Mouse (Mus musculus): Measurements from ENCODE around the gene Chst11.
A peak's percentile ranks its signal among the peaks of the same experiment; 100 is the strongest.

The Chst11 gene

DNA sequence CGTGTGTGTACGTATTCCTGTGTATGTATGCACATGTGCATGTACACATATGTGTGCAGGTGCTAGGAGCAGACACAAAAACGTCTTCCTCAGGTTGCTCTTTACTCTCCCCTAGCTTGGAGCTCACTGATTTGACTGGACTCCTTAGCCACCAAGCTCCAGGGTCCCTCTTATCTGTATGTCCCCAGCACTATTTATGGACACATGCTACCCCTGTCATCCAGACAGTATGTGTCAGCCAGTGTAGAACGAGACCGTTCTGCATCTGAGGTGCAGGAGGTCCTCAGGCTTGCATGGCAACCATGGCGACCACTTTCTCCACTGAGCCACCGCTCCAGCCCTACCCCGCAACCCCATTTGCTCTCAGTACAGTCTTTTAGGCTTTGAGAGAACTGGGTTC lies 93.4 kb downstream of the Chst11 start:
- no peak for DNase-seq (ENCODE audit: low spot score)

DNA sequence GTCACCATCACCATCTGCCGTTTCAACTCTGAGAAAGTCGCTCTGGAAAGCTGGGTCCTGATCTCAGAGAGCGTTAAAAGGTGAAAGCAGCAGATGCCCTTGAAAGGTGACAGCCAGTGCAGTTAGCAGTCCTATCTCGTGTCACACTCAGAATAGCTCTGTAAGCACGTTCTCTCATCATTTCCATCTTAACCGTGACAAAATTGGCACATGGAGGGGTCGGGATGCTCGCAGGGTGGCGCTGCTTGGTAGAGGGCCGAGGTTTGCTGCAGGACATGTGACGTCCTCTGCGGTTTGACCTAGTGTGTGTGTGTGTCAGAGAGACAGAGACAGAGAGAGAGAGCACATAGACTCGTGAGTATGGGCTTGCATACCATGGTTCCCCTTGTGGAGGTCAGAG lies 94.5 kb downstream of the Chst11 start:
- DNase-seq (ENCODE audit: low spot score) = no peak

DNA sequence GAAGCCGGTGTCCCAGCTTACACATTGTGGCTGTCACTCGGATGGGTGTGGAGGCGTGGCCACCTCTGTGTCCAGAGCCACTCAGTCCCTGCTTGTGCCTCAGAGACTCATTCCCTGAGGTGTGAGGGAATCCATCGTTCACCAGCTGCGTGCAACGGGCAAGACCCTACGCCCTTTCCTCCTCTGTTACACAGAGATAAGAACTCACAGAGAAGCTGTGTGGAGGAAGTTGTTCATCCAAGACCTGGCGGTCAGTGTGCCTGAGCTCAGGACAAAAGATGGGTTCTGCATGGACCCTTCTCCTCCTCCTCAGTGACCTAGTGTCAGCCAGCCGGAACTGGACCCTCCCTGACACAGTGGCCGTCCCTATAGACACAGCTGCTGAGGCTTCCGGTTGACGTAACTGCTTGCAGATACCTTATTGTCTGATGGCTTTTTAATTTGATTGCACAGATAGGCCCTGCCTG lies 95.0 kb downstream of the Chst11 start:
- no peak for DNase-seq (ENCODE audit: low spot score)

DNA sequence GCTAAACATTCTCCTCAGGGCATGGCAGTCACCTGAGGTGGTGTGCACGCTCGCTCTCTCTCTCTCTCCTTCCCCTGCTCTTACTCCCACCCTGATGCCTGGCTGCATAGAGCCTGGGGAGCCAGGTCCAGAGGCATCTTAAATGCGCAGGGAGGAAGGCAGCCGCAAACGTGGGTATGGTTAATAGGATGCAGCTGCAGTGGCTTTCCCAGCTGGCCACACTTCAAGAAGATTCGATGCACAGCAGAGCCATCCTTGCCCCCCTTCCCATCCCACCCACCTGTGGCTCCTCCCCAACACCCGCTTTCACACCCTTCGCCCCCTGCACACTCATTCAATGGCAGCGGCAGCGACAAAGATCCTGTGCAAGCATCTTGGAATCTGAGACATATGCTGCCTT lies 95.6 kb downstream of the Chst11 start:
- no peak for DNase-seq (ENCODE audit: low spot score)

DNA sequence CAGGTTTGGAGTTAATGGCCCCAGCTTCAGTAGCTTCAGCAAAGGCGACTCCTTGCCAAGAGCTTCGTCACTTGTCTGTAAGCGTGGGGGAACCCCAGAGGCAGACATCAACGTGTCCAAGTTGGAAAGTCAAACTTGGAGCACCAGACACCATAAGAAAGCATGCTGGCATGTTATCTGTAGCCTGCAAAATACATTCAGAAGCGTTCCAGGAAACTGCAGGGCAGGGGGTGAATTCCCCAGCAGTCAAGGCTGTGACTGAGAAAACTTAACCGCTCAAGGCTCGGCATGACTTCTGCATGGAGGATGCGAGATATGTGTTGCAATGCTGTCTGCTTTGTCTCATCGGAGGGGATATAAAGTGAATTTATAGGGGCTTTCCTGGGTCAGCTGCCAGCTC lies 98.6 kb downstream of the Chst11 start:
- DNase-seq (ENCODE audit: low spot score) = peak; percentile 17

DNA sequence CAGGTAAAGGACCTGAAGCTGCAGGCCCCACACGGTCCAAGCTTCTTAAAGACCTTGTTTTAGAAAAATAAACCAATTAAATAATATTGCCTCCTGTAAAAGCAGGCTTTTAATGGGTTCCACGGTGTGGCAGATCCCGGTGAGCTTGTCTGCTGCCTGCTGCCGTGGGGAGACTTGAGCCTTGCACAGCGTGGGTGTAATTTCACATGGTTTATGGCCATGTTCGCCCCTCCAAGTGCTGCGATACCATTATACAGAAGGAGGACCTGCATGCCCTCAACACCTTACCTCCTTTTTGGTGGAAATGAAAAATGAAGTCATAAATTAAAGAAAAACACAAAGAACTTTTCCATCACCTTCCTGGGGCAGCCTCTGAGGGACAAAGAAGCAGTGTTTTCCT lies 103.0 kb downstream of the Chst11 start:
- DNase-seq (ENCODE audit: low spot score) = no peak

DNA sequence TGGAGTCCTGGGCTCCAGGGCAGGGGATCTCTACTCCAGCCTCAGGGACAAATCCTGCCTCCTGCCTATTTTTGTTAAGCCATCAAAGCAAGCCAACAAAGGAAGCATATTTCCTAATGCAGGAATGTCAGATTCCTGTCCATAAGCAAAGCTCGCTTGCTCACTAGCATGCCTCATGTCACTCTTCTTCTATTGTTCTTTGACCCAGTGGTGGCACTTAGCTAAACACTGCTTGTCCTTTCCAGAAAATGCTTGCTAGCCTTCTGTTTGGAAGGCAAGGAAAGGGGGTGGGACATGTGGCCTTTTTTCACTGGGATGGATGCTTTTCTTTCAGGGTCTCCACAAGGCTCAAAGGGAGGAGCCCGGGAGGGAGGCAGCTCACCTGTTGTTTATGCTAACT lies 103.5 kb downstream of the Chst11 start:
- DNase-seq (ENCODE audit: low spot score) = no peak

DNA sequence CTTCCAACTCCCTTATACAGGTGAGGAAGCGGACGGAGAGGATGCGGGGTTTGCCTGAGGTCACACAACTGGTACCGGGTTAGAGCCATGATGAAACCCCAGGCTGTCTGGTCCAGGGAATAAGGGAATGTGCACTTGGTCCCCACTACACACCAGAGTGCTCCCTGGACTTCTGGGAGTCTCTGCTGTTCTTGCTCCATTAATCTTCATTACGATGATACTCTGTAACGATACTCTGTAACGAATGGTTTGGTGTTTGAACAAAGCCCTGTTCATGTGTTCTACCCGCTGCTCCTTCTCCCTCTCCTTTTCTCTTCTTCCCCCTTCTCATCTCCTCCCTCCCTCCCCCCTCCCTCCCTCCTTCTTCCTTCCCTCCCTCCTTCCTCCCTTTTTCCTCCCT lies 104.9 kb downstream of the Chst11 start:
- DNase-seq (ENCODE audit: low spot score) = no peak

DNA sequence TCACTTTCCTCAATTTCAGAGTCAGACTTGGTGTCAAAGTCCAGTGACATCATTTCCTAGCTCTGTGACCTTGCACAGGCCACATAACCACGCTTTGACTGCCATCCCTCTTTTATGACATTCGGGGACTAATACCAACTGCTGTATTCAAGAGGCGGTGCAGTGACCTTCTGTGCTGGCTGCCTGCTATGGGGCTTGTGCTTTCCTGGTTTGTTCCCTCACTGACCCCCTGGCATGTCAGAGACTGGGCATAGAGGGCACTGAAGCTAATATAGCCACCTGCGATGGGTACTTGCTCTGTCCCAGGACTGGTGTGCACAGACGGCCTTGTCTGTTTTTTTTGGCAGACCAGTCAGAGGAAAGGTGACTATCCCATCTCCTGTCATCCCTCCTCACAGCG lies 108.4 kb downstream of the Chst11 start:
- DNase-seq (ENCODE audit: low spot score) = no peak

DNA sequence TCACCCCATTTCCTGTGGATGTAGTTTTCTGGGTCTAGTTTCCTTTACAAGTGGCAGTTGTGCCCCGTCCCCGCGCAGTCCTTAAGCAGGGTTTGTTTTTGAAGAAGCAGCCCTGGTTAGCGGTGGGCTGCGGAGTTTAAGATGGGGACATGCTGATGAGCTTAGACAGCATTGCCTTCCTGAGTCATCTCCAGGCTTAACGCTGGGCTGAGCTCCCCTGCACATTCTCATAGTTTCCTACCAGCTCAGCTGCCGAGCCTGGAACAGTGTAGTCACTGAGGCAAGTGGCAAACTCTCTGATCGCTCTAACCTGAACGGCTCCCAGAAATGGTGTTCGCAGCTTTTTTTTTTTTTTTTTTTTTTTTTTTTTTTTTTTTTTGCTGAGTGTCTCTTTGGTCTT lies 109.0 kb downstream of the Chst11 start:
- DNase-seq (ENCODE audit: low spot score) = no peak

DNA sequence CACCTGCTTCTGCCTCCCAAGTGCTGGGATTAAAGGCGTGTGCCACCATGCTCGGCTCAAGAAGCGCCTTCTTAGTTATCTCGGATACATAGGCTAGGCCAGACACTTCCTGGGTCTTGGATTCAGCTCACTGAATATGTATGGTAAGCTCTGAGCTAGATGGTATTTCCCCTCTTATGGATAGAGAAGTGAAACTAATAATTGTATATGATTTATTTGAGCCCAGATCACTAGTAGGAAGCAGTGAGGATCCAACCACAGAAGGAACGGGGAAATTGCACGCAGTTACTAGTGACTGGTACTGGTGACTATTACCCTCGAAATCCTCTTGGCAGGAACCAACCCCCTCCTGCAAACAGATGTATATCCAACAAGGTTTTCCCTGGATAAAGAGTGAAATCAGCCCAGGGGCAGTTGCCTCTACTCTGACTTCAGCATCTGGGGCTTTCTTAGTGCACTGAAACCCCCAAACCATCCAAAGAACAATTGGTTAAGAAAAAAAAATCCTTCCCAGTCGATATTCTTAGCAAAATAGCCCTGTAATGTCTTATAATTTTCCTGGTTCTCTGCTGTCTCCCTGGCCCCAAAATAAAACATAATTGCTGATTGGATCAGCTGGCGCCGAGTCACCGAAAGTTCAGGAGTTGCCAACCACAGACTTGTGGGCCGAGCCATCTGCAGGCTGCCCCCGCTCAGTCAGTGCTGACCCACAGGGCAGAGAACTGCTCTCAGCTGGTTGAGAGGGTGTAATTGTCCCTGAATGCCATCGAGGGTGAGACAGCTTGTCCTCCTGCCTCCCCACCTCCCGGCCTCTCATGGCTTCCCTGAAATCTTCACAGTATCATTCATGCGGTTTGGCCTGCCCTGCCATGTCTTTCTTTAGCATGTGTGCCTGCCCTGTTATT lies 109.8 kb downstream of the Chst11 start:
- DNase-seq (ENCODE audit: low spot score) = peak; percentile 18

DNA sequence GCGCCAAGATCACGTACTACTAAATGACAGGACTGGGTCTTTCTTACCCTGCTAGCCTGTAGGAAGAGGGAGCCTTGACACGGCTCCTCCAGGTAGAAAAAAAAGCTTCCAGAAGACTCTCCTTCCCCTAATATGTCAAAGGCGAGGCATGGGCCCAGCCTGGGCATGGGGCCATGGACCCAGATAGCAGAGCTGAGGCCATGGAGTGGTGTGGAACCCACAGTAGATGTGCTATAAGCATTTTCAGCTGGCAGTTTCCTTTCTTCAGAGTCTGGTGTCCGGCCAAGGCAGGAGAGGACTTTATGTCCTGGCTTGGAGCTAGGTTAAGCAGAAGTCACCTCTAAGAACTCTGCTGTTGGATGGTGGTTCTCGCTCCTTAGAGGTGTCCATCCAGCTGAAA lies 111.0 kb downstream of the Chst11 start:
- DNase-seq (ENCODE audit: low spot score) = no peak

DNA sequence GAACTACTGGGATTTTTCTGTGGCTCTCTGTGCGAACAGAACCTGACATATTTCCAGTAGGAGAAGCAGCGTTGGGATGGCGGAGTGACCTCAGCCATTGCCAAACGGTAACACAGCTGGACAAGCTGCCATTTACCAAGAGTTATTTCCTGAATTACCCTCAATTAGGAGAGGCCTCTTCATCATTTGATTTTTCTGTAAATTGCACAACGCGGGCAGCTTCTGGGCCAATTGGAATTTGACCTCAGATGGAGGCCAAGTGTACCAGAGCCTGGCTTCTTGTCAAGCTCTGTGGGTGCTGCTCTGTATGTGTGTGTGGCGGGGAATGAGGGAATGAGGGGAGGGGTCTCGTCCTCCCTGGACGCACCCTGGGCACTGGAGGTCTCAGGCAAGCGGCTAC lies 113.6 kb downstream of the Chst11 start:
- no peak for DNase-seq (ENCODE audit: low spot score)

DNA sequence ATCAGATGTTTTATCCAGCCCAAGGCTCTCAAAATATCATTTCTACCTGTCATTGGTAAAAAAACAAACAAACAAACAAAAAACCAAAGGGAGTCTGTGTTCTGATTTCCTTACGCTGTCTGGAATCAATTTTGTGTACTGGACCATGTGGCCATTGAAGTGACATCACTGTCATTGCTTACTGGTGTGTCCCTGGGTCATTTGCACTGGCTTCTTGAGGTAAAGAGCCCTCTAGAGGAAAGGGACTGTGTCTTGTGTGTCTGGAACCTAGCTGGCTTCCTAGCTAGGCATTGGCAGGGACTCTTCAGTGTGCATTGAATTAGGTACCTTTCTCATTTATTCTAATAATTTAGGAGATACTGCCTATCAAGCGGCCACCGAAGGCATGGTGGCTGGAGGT lies 114.4 kb downstream of the Chst11 start:
- DNase-seq (ENCODE audit: low spot score) = no peak

DNA sequence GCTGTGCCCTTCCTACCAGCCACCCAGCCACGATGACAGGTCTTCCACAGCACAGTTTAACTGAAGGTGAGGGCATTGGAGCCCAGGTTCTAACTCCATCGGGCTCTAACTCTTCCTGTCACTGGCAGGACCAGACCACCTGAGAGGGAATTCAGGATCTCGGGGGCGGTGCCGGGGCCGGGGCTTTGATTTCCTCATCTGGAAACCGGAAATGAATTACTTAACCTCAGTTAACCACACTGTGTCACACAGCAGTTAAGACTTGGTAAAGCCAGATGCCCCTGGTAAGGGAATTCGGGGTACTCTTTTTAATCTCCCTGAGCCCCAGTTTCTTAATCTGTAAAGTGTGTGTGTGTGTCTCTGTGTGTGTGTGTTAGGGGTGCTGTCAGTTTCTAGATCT lies 115.6 kb downstream of the Chst11 start:
- DNase-seq (ENCODE audit: low spot score) = no peak

DNA sequence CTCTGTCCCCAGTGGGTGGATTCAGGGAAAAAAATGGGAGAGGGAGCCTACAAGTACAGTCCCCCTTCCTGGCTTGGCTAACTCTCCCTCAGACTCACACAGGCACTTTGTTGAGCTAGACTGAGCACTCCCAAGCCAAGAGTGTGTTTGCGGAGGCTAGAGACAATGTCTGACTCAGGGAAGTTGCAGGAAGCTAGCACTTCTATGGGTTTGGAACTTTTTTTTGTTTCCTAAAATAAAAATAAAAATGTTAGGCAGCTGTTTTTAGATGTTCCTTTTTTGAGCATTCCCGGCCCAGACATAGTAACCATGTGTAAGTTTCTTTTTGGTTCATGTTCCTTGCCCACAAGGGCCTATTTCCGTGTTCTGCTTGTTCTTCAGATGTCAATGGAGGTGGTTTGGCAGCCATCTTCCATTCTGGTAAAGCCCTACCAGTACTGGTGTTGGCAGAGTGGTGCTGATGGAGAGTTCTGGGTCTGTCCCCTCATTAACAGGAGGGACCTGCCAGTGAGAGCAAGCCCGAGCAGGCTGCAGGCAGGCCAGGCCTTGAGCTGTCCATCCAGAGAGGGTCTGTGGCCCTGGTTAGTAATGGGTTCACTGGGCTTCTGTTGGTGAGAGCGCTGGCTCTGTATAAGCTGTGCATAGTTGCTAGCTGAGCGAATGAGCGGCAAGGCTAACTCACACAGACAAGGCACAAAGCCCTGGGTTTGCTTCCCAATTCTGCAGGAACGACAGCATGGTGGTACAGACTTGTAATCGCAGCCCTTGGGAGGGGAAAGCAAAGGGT lies 116.3 kb downstream of the Chst11 start:
- DNase-seq (ENCODE audit: low spot score) = no peak

DNA sequence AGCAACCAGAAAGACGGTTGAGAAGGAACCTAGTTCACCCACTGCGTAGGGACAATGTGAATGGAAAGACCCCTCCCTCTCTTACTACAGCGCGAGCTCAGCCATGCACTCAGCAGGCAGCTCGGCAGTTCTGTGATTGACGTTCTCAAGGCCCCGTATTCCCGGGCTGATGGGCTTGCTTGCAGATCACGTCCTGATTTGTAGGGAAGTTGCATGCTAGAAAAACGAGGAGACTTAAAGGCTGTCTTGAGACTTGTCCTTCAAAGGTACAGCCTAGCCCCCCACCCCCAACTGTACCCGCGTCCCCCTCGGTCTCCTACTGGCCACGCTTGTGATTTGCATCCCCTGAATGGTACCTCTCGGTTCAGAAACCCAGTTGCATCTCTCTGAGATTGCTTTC lies 117.4 kb downstream of the Chst11 start:
- no peak for DNase-seq (ENCODE audit: low spot score)

DNA sequence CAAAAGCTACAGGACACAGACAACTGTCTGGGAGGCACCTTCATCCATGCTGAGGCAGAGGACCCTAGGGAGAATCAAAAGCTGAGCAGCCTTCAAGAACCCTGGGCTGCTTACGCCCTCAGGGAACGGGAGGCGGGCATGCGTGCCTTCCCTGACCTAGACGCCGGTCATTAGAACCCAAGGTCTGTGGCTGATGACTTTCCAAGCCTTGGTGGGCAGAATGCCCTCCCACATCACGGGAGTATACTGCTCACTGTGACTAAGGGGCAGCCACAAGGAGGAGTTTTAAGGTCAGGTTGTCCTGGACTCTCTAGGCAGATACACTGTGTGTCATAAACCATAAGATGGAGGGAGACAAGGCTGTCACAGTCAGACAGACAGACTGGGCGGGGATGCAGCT lies 118.9 kb downstream of the Chst11 start:
- DNase-seq (ENCODE audit: low spot score) = peak; percentile 73

DNA sequence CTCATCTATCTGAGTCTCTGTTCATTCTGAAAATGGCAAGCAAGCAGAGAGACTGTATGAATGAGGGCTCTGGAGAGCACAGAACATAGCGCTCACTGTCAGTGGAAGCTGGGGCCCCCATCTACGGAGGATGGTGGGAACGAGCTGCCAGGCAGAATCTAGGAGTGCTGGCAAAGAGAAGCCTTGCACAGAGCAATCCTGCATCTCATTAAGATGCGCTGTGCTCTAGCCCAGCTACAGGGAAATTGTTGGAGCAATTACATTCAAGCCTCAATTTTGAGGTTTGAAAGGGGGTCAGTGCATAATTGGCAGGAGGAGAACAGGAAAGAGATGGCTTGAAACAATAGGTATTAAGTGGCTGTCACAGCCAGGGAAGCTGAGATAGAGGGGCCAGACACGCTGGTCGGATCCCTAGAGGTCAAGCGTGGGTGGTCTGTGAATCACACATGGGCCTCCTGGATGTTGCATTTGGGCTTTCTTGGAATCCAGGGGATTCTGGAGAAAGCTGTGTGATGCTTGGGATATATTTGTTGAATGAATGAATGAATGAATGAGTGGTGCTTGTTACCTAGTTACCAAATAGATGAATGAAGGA lies 121.0 kb downstream of the Chst11 start:
- DNase-seq (ENCODE audit: low spot score) = no peak

DNA sequence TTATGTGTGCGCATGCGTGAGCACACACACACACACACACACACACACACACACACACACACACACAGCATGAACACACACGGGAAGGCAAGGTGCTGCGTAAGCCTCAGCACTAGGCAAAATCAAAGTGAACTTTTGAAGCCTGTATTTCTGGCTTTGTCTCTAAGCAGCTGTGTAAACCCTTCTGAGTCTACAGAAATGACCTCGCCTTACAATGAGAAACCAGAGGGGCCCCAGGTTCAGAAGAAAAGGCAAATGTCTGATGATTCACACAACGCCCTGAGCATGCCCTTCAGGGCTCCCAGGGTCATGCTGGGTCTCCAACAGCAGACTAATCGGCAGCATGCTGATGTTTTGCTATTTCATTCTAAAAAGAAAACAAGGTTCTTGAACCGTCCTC lies 122.1 kb downstream of the Chst11 start:
- DNase-seq (ENCODE audit: low spot score) = no peak

DNA sequence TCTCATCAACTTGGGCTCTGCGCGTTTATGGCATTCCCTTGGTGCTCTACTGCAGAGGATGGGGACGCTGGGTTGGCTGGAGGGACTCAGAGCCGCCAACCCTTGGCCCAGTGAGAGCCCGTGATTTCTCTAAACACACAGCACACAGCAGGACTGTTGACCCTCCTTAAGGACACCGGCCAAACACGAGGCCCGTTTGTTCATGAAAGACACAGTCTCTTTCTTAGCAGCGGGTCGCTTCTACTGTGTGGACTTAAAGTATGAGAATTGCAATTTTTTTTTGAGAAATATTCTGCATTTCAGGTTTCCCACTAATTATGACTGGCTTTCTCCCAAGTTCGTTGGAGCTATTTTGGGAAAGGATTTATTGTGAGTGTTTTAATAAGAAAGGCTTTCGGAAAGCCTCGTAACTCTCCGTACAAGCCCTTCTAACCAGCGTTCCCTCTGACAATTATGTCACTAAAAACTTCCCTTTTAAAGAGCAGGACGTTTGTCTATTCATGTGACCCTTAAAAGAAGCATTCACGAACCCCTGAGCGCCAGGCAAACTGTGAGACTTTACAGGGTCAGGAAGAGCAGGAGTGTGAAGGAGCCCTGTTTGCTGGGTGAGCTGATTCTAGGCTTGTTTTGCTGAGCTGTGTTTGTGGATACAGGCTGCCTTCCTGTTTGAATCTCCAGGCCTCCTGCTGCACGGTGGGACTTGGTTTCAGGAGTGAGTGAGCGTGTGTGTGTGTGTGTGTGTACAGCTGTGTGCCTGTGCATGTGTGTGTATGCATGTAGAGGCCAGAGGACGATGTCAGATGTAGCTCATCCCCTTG lies 122.8 kb downstream of the Chst11 start:
- DNase-seq (ENCODE audit: low spot score) = no peak

DNA sequence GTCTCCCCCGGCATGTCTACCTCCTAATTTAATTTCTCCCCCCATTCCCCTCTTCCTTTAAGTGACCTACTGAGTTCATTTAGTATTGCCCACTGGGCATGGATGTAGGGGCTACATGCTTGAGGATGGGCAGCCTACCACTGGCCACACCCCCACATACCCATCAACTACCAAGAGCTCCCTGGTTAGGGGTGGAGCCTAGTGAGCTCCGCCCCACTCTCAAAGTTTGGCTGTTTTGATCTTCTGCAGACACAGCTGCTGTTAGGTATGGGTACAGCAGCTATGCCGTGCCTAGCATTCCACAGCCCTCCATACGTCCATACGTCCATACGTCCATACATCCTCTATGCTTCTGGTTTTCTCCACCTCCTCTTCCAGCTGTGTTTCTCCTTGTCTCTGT lies 123.6 kb downstream of the Chst11 start:
- no peak for DNase-seq (ENCODE audit: low spot score)

Data from ovary, adult 18-20 months (tissue).